Mouse (Mus musculus) left cerebral cortex, adult 9 months (tissue): ENCODE data around the gene Cadm2.

Experiments used
- DNase-seq, 2 experiments: peaks; one replicate each; pipeline ENCODE4 v3.0.0; 2022; ENCODE audit warnings: low spot score in 2 of 2

The Cadm2 gene

DNA sequence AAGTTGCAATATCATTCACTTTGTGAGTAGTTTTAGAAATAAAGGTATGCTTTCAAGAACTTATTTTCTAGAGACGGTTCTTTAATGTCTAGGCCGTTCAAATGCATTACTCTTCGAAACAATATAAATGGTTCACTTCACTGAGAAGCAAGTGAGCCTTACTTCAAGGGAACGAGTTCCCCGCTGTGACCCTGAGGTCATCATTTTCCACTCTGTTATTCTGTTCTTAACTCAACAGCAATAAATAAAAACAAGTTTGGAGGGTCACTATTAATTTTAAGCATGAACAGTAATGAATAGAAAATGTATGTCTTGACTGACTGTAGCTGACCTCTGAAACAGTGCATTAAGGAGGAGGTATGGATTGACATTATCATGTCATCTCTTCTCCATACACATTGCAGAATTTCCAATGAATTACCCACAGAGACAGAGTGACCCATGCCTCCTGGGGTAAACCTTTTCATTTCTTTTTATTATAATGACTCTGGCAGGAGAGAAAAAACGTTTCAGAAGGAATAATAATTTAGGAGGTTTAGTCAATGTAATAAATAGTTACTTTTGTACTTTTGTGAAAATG, 458.4 kb downstream of the Cadm2 start:
- no peak for DNase-seq

GRCm38 (mm10) chr16:67124811-67125210, 495.9 kb downstream of the Cadm2 start:
- no peak for DNase-seq

- DNase-seq = no peak
Measured at GRCm38 (mm10) chr16:67122532-67122931, 498.2 kb downstream of the Cadm2 start.

DNA sequence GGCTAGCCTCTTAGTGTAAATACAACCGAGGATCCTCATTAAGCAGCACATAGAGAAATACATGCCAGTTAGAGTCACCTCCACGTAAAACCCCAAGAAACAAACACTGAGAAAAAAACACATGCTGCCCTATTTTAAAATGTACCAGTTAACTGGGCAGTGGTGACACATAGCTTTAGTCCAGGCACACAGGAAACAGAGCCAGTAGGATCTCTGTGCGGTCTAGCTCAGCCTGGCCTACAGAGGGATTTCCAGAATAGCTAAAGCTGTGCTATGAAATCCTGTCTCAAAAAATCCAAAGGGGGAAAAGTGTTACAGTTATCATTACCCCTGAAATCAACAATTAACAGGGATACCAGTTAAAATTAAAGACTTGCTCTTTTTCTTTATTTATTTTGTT, 498.9 kb downstream of the Cadm2 start:
- no peak for DNase-seq

GRCm38 (mm10) chr16:67106478-67107061, 514.1 kb downstream of the Cadm2 start:
- no peak for DNase-seq

- DNase-seq = peak; percentile 19 to 33
Measured at GRCm38 (mm10) chr16:67096706-67097105, 524.0 kb downstream of the Cadm2 start.

DNA sequence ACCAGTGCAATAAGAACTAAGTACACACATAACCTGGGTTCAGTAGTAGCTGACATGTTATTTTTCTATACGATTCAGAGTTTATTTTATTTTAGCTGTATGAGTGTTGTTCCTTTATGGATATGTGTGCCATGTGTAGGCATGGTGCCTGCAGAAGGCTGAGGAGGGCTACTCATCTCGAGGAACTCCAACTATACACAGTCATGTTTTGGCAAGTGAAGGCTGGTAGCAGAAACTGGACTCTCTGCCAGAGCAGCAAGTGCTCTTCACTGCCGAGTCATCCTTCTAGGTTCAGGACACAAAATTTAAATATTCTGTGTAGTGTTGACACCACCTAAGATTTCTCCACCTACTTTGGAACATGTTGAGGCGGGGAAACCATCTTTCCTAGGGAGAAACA, 524.8 kb downstream of the Cadm2 start:
- no peak for DNase-seq

- peak; percentile 28 to 65 for DNase-seq
Measured at GRCm38 (mm10) chr16:67089747-67090146, 531.0 kb downstream of the Cadm2 start.

- DNase-seq = no peak
Measured at GRCm38 (mm10) chr16:67079318-67079717, 541.4 kb downstream of the Cadm2 start.

DNA sequence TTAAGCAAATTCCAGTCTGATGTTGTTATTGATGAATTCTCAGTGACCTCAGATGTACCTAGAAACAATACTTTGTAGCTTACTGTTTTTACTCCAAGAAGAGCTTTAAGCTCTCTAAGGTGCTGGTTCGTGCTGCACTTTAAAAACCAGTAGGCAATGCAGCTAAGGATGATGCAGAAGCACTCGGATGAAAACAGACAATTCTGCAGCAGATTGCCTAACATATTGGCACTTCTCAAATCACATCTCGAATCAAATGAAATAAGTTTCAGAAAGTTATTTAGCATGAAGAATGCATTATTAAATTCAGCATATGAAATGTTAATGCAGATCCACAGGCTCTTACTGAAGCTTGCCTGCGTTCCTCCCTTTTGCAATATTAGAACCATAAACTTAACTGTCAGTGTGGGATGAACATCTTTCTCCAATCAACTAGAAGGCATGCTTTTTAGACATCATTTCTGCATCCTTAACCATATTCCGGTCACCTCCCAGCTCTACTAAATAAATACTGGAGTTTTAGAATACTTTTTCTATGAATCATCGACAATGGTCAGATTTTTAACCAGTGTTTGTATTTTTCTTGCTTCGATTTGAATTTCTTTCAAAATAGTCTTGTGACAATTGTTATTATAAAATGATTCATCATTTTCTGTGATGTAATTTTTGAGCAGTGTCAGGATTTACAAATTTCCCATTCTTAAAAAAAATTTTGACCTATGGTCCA, 544.4 kb downstream of the Cadm2 start:
- DNase-seq = no peak

DNA sequence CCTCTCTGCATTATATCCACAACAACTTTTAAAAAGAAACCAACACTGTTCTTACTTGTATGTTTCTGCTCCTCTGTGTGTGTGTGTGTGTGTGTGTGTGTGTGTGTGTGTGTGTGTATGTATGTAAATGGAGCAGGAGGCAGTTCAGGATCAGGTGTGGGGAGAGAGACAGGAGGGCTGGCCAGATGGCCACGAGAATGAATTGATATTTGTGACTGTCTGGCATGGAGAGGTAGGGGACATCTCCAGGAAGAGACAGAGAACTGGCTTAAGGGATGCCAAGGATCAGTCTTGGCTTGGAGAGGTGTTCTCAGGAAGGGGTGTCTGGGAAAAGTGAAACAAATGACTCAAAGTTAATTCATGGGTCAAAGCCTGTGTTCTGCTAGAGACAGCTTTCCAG, 552.2 kb downstream of the Cadm2 start:
- no peak for DNase-seq

- no peak for DNase-seq
Measured at GRCm38 (mm10) chr16:67030918-67031317, 589.8 kb downstream of the Cadm2 start.

DNA sequence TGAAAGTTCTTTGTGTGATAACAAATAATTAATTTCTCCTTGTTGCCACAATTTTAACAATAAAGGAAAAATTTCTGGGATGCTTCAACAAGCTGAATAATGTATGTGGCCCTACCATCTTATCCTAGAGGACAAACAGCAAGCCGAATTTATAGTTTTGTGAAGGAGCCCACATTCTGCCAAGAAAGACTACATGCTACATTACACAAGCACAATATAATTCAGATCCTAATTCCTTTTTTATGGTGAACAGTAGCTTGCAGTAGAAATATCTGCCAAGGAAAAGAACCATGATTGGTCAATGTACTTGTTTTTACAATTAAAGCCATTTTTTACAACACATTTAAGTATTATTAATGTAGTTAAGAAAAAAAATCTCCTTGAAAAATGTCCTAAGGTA, 600.9 kb downstream of the Cadm2 start:
- no peak for DNase-seq

- no peak for DNase-seq
Measured at GRCm38 (mm10) chr16:67017710-67018109, 603.0 kb downstream of the Cadm2 start.

DNA sequence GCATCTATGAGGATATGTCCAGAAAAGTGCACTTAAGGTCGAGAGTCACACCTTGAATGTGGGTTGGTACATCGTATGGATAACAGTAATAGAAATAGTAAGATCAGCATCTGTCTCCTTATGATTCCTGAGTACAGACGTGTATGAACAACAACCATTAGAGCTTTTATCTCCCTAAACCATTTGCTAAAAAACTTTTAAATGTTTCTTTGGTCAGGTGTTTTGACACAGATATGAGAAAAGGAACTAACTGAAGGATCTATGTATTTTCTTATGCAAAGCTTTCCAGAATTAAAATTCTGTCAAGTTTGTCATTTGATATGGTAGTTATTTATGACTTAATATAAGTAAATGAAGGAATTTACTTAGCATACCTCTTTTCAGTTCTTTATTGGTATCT, 617.5 kb downstream of the Cadm2 start:
- no peak for DNase-seq

DNA sequence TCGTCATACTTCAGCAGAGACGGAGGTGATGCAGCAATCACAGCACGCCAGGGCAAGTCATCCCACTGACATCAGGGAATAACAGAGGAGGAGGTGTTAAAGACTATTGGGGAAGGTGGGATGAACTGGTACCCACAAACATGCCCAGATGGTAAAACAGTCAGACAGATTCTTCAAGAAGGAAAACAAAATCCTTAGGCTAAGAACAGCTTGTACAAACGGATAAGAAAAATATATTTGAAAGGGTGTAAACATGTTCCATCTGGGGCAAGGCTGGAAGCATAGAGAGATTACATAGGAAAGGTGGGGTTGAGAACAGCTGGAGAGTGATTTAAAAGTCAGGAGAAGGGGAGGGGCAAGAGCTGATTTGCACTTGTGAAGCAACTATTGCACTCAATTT, 619.0 kb downstream of the Cadm2 start:
- DNase-seq = peak; percentile 64 to 67

DNA sequence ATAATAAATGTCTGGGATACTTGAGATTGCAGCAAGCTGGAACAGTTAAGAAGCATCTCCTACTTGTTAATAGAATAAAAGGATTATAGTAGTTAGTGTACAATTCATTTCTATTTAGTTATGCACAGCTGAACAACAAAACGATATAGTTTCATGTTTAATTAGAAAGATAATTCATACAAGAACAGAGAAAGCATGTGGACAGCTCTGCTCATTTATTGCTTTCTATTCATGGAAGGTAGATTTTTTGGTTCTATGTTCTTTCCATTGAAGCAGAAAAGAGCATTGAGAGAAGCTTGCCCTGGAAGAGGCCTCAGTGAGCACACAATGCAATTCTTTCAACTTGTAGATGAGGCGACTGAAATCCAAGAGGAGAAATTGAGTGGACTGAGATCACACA, 623.2 kb downstream of the Cadm2 start:
- no peak for DNase-seq

DNA sequence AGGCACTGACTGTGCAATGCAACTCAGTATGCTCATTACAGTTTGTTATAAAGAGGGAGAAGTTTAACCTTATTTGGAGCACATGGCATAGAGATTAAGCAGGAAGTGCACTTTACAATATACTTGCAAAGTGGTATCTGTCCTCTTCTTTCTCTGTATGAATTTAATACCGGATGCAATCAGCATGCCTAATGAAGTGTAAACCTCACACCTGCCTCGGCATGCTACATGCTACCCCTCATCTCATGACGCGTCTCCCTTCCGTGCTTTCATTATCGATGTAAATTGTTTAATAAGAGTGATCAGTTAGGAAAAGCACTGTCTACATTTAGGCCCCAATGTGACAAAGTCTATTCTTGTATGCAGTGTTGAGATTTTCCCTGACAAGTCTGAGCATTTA, 633.0 kb downstream of the Cadm2 start:
- no peak for DNase-seq

DNA sequence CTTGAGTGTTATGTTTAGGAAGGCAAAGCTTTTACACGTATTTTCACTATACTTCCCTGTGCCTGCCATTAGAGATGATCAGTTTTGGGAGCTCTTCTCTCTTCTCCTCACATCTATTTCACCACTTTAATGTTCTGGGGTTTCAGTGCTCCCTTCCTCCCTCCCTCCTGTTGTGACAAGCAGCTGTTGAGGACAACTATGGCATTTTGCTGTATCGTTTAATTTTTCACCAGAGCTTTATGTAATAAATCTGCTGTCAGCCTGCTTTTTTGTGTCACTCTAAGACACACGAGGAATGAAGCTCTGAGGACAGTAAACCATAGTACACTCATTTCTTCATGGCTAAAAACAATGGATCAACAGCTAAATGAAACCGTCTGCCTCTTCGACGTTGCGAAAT, 633.8 kb downstream of the Cadm2 start:
- no peak for DNase-seq

GRCm38 (mm10) chr16:66970912-66971311, 649.8 kb downstream of the Cadm2 start:
- DNase-seq = no peak

DNA sequence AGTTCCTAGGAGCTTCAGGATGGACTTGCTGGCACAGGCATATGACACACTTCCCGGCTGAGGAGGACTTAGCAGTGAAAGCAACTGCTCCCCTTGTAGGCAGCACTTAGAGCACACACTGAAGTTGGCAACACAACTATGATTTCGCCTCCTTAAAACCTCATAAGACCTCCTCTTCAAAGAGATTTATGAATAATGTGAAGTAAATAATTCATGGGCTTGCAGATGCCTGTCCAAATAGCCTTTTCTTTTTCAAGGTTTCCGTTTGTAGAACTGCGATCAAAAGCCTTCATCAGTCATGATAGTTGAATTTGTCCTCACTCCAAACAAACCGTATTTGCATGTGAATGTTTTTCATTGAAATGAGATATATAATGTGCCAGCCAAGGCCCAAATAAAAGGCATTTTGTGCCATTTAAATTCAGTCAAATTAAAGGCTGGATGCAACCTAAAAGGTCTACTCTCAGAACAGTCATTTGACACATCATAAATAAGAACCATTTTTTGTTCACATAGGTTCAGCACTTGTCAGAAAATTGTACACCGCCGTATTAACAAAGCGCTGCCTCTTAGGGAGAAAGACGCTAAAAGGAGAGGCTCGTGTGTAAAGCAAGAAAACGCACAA, 651.1 kb downstream of the Cadm2 start:
- DNase-seq = peak in 1 of 2 experiments; percentile 17

GRCm38 (mm10) chr16:66968336-66968735, 652.4 kb downstream of the Cadm2 start:
- no peak for DNase-seq

- DNase-seq = no peak
Measured at GRCm38 (mm10) chr16:66967686-66968085, 653.0 kb downstream of the Cadm2 start.
